Mouse (Mus musculus) activated CD4-positive, CD25-positive, alpha-beta regulatory T cell, adult 4 months (primary cell): ENCODE results near the gene Kcnj12. TPM values are rescaled to one million over a fixed set of nuclear protein-coding genes. Genes with fewer than 3 reads are reported as not detected.

ENCODE experiments used
- ATAC-seq: one replicate; pipeline ENCODE4 v1.8.0; 2017
- polyA plus RNA-seq, 2 experiments: library from polyadenylated mRNA; unstranded; fragments of 100-300 nt; shearing (Covaris generic); gene quantifications; one replicate each; pipeline ENCODE4 v1.2.1; 2017

Gene Kcnj12
- polyA plus RNA-seq, 2 experiments from 2014 or later = not detected

DNA sequence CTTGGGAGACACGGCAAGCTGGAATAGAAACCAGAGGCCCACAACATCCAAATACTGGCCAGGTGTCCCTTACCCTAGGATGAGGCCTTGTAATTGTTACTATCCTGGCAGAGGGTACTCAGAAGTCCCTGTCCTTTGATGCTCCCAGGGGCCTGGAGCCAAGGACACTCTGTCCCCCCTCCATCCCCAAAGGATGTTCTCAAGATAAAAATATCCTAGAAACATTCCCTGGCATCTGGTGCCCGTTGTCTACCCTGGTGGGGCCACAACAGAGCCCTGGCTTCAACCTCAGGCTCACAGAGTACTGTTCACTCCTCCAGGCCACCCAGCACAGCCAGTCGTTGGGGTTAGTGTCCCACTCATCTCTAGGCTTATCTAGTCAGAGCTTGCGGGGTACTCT, 38.3 kb downstream of the Kcnj12 start:
- ATAC-seq = no peak

DNA sequence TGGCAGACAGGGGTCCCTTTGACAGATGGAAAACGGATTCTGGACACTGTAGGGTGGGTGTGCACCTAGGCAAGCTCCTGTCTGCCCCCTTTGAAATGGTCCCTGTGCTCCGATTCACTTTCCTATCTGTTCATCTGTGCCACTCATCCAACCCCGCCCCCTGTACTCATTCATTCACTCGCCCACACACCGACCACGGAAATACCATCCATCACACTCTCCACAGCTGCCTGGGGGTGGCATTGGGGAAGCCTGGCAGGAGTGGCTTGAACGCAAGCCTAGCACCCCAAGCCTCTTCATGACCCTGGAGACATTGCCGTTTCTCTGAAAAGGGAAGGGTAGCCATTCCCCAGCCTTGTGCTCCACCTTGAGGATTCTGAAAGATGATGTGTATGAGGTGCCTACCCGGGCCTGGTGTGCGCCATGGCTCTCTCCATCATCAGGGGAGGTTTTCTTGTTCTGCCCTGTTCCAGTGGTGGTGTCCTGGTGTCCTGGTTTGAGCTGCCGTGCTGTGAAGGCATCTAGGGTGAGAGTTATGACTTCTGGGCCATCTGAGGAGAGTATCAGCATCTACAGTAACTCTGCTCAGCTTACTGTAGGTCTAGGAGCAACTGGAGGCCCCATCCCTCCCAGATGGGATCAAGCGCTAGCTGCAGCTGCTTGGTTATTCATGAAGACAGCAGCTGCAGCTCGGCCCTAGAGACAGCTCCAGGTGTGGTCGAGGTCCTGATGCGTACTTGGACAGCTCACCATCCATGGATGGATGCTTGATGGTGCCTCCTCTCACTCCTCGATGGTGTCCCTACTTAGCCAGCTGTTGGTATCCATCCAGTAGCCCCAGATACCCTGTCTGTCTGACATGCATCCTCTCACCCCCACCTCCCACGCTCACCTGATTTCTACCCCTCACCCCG, 40.4 kb downstream of the Kcnj12 start:
- ATAC-seq = no peak

DNA sequence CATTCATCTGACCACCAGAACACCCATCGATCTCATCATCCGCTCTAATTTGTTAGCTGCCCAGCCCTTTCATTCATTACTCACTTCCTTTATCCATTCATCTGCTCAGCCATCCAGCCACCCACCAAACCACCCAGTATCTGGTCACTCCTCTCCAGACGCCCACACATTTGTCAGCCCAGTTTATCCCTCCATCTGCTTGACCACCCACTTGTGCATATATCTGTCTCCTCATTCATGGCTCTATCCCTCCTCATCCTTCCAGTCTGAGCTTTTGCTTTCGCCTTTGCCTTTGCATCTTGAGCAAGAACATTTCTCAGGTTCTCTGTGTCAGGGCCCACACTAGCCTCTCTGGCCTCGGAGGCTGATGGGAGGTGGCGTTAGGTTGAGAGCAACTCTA, 41.1 kb downstream of the Kcnj12 start:
- ATAC-seq = no peak

DNA sequence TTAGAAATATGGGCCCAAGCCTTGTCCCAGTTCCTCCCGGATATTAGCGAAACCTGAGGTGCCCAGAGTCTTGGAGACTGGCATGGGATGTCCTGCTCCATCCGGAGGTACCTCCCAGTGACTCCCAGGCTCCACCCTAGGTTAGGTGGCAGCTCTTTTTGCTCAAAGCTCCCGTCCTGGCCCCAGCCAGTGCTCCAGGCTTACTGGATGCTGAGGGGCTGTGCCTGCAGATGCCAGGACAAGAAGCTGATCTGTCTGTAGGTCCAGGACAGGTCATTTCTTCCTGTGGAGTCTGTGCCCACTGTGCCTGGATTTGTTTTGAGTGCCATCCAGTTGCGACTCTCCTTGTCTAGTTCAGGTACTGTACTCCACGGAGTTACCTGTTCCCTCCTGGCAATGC, 43.3 kb downstream of the Kcnj12 start:
- ATAC-seq = no peak

DNA sequence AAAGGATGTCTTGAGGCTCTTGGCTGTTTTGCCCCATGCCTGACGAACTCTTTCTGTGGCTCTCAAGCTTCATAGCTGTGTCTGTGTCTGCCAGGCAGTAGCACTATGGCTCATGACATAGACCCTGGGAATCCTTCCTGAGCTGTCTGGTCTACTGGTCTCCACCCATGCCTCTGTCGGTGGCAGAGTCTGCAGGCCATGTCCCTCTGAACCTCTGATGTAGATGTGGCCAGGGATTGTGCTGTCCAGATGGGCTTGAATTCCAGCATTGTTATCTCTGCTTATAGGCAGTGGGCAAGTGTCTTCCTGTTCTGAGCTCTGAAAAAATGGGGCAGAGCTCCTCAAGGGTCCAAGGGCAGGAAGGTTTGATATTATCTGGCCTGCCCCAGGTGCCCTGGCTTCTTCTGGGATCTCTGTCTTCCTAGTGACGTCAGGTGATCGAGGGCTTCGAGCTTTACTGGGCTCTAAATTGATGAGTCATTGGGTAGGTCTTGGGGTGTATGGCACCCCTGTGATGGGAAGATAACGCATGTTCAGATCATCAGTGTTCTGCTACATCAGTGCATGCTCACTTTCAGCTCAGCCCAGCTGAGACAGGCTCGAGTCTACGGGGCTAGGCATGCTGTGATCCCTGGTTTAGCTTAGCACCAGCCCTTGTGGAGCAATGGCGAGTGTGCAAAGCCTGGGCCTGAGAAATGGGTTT, 44.9 kb downstream of the Kcnj12 start:
- no peak for ATAC-seq

DNA sequence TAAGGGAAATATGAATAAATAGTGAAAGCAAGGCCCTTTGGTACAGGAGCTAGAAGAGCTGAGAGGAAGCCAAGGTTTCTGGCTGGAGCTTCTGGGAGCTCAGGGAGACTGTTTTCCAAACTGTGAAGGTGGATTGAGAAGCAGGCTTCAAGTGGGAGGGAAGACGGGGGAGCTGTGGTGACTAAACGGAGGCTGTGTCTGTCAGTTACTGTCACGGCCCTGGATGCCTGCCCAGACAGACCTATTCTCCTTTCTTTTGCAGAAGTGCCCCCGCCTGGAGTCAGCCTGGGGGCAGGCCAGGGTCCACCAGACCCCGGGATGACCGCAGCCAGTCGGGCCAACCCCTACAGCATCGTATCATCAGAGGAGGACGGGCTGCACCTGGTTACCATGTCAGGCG, 46.5 kb downstream of the Kcnj12 start:
- no peak for ATAC-seq

DNA sequence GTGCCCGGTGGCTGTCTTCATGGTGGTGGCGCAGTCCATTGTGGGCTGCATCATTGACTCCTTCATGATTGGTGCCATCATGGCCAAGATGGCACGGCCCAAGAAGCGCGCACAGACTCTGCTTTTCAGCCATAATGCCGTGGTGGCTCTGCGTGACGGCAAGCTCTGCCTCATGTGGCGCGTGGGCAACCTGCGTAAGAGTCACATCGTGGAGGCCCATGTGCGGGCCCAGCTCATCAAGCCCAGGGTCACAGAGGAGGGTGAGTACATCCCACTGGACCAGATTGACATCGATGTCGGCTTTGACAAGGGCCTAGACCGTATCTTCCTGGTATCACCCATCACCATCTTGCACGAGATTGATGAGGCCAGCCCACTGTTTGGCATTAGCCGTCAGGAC, 47.3 kb downstream of the Kcnj12 start:
- no peak for ATAC-seq

DNA sequence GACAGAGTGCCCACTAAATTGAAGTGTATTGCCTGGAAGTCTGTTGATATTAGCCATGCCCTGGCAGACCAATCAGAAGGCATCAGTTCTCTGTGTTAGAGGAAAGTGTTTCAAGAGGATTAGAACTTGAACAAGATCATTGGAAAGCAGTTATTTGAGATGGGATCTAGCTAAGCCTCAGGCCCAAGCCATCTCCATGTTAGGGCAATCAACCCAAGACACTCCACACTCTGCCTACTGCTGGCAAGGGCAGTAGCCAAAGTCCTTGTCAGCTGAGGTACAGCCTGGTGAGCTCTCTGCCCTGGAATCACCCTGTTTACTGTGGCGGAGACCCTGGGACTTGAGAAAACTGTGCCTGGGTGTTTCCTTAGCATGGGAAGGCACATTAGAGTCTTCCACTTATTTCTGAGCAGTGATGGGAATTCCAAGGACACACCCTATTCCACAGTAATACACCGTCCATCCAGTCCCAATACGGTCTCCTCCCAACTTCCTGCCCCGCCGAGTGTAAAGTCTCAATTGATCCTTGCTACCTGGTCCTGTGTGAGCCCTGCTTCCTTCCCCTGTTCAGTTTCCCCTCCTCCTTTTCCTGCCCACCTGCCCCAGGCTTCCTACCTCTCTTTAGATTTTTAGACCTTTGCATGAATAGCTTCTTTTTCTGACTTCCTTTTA, 52.4 kb downstream of the Kcnj12 start:
- no peak for ATAC-seq

DNA sequence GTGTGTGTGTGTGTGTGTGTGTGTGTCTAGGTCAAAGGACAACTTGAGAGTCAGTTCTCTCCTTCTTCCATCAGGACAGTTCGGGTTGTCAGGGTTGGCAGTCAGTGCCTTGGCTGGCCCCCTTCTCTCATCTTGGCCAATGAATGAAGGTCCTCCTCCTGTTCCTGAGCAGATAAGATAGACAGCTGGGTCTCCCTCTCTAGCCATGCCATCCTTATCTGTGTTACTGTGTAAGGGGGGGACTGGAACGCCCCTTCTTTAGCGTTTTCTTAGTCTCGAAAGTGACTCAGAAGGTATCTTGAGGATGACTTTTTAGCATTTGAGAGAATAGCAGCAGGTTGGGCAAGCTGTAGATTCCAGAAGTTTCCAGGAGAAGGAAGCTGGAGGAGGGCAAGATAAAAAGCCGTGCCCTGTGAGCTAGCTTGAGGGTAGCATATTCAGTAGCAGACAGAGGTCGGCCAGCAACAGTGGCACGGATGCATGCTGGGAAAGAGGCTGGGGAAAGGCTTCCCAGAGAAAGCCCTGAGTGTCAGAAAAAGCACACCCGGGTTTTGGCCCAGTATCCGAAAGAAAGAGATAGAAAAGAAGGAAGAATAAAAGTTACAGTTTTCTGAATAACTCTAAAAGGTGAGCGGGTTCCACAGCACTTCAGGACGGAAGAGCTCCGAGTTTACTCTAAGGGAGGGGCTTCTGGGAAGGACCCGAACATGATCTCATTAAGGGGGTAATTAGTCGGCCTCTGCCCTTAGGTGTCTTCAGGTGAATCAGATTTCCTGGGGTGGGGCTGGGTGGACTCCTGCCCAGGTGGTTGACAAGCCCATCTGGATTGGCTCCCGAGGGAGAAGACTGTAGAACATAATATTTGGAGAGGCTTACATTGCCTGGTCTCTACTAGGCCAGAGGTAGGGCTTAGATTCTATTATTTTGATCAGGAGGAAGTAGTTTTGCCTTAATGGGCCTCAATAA, 53.3 kb downstream of the Kcnj12 start:
- no peak for ATAC-seq

DNA sequence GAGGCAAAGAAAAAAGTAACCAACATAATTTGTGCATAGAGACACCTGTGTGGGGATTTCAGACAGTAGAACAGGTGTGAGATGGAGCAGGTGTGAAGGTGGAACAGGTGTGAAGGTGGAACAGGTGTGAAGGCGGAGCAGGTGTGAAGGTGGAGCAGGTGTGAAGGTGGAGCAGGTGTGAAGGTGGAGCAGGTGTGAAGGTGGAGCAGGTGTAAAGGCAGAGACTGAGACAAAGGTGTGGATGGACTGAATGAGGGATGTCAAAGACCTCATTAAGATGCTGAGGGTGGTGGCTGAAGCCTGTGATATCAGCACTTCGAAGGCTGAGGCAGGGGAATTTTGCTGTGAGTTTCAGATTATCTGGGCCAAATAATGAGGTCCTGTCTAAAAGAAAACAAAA, 59.3 kb downstream of the Kcnj12 start:
- ATAC-seq = no peak

DNA sequence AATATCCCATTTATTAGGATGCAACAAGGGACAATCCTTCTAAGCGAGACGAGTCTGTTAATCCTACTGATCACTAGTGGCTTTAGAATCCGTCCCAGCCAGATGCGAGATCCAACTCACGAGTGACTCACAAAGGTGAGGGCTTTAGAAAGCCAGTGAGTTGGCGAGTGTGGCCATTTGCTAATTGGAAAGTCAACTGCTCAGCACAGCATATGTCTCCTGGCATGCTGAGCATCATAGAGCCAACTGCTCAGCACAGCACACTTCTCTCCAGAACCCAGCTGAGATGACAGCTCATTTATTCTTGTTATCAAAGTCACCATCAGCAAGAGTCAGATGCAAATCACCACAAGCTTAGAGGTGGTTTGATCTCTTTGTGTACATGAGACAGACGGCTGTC, 67.8 kb downstream of the Kcnj12 start:
- ATAC-seq = no peak

DNA sequence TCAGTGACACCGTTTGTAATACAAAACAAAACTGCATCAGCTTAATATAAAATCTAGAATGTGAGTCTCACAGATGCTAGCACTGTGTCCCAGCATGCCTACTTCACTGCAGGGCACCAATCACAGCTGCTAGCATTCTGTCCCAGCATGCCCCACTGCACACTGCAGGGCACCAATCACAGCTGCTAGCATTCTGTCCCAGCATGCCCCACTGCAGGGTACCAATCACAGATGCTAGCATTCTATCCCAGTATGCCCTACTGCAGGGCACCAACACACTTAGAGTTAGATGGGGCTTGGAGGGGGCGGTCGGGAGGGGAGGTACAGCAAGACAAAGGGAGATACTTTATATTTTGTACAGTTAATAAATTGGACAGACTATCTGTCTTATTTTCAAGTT, 68.8 kb downstream of the Kcnj12 start:
- ATAC-seq = no peak

DNA sequence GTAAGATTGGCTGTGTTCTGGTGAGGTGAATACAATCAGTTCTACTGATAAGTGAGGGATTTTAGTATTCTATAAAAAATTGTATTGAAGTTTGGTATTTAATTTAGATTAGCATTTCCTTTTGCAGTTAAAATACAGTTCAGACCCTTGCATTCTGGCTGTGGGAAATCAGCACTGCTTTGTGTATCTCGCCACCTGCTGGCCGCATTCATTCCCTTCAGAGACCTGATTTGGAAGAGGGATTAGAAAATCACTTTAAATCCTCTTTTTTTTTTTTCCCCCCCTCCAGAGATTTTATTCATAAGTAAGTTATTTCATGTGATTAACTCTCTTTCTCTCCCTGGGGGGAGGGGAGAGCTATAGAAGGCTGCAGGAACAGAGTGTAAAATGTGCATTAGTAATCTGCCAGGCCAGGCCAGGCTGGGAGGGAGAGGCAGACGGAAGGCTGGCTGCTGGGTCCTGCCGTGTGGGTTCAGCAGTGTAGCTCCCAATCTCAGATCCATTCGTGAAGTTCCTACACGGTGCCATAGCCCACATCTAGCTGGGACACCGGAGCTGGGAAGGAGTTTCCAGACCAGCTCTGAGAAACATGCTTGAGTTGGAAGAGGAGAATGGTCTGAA, 69.4 kb downstream of the Kcnj12 start:
- no peak for ATAC-seq

DNA sequence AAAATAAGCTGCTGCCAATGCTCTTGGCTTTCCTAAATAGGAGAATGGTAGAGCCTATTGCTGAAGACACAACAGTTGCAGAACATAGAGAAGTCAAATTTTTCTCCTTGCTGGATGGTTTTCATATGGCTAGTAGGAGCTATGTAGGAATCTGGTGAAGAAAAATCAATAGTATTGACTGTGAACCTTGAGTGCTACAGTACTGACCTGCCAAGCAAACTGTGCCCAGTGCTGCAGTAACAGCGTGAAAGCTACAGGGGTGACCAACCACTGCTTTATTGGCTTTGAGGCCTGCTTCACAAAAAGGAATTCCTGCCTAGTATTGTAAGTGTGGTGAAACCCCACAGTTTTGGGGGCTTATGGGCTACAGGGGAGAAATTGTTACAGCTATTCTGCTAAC, 75.7 kb downstream of the Kcnj12 start:
- no peak for ATAC-seq

DNA sequence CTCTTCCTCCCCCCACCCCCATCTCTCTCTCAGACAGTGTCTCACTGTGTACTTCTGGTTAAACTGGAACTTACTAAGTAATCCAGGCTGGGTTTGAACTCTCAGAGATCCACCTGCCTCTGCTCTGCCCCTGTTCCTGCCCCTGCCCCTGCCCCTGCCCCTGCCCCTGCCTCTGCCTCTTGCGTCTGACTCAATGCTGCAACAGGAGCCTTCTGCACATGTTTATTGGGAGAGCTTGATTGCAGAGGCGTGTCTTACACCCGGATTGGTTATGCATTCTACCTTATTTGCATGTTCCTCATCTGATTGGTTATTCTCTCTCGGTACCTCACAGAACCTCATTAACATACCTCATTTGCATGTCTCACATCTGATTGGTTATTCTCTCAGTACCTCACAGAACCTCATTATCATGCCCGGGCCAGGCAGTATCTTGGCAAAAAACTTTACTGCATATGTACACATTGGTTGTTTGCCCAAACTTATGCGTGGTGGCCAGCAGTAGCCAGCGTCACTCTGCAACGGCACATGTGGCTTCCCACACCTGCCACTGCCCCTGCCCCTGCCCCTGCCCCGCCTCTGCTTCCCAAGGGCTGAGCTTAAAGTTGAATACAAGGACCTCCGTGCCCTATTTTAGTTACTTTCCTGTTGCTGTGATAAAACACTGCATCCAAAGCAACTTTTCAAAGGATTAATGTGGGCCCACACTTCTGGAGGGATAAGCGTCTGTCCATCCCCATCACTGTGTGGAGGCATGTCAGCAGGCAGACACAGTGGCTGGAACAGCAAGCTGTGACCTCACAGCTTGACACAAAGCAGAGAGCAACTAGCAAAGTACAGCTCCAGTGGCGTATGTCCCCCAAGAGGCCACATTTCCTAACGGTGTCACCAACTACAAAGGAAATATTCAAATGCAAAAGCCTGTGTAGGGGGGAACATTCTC, 80.3 kb downstream of the Kcnj12 start:
- ATAC-seq = no peak

DNA sequence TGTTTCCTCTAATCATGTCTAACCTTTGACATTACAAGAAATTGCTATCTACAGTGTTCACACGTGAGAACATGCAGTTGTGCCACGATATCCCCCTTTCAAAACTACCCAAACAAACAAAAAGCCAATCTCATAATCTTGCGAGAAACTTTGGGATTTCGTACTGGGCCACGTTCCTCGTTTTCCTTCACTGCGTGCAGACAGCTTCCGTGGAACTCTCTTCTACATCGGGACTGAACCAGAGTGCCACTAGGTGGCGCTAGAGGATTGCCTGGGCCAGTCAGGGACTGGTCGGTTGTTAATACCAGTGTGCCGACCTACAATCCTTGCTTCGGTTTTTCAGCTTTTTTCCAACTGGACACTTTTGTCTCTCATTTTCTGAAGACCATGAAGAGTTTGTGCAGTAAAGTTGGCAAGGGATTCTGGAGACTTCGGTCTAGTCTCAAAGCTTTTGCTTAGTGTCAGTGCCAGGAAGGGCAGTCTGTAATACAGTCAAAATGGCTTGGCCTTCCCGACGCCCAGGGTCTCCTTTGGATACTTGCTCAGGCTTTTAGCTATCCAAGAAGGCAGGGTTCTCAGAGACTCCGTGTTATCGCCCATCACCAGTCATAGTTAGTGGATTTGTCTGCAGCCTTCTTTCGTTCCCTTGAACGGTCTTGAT, 82.0 kb downstream of the Kcnj12 start:
- peak; percentile 59 for ATAC-seq

DNA sequence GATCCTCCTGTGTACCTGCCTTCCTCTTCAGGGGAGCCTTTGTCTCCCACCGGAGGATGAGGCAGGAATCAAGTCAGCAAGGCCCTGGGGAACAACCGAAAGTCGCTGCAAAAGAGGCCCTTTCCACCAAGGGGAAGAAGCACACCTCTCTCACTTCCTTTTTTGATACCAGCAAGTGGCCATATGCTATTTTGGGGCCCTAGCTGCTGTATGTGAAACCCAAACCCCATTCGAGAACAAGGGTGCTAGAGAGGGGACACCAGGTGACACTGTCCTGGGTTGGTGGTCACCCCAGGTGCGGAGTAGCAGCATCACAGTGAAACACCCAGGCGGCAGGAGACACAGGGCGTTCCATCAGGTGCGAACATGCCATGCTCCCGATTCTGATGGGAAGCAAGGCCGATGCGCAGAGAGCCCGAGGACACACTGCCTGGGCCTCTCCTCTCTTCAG, 86.6 kb downstream of the Kcnj12 start:
- ATAC-seq = no peak

DNA sequence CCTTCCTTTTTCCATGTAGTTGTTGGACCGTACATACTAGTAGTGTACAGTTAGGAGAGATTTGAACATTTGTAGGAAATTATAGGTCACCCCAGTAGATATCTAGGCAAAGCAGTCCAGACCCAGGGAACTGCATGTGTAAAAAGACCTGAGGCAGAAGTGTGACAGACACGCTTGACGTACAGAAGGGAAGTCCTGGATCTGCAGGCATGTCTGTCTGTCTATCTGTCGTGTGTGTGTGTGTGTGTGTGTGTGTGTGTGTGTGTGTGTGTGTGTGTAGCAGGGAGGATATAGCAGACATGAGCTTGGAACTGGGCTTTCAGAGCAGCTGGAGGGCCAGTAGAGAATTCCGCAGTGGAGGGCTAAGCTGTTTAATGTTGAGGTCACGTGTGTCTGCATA, 87.3 kb downstream of the Kcnj12 start:
- ATAC-seq = no peak

DNA sequence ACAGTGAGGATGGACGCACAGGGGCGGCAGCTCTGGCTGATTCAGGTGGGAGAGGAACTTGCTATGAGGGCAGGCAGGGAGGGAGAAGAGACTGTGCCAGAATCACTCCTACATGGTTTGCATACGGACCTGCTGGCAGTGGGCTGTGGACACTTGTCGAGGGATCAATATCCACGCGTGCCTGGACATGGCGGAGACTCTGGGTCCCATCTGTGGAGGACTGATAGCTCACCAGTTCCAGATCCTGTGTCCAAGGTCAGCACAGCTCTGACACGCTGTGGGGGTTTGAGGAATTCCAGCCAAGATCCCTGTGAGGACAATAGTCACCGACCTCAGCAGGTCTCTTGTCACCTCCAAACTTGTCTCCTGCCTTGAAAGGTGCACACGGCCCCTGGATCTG, 87.7 kb downstream of the Kcnj12 start:
- no peak for ATAC-seq

DNA sequence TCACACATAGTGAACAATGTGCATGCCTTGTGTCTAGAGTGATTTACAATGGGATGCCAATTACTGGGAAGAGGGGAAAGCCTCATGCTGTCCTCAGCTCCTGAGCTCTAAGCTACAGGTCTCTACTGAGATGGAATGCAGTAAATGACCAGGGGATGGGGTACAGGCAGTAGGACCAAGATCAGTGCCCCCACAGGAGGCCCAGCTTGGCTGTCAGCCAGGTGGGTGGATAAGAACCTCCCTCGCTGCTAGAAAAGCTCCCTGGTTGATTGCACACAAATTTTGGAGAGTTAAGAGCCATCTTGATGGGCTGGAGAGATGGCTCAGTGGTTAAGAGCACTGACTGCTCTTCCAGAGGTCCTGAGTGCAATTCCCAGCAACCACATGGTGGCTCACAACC, 88.6 kb downstream of the Kcnj12 start:
- no peak for ATAC-seq
